Mouse (Mus musculus) cerebellum, adult 2 months (tissue): Measurements from ENCODE around the gene Dnm3.

Source experiments
- CTCF ChIP-seq: fragments of 200-500 bp; IDR thresholded peaks from 2 replicates; pipeline ENCODE4 v1.5.1; 2011; ENCODE audit warnings: low read depth, mild to moderate bottlenecking, control low read depth, low read length, moderate library complexity, borderline replicate concordance; ENCODE audit not compliant: insufficient read depth
- POLR2A ChIP-seq: fragments of 200-500 bp; IDR thresholded peaks from 2 replicates; pipeline ENCODE4 v1.6.1; 2011; ENCODE audit warnings: low read length, control low read depth, borderline replicate concordance; ENCODE audit not compliant: insufficient read depth

DNA sequence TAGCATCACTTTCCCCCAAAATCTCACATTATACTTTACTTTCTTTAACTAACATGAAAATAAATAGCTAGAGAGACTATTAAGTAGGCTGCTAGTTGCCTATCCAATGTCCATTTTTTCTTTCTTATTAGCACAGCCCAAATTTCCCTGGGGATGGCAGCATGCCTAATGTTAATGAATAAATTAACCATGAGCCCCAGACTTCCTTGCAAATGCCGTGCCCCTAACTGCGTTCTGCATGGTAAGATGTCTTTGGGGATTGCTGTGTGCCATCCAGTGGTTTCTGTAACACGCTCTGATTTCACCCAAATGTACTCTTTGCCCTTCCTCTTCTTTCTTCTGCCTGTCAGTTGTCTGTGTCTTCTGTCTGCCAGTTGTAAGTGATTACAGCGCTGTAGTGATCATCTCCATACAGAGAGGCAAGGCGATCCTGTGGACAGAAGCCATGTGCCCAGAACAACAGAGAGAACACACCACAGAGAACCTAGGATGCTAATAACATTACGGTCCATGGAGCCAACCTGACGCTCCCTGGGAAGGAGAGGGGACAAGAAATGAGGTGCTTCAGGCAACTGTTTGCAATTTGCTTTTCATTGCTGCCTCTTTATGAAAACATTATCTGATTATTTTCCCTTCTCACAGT lies 64.9 kb downstream of the Dnm3 start:
- TF ChIP-seq CTCF, result no peak
- no peak for TF ChIP-seq POLR2A
